Mouse (Mus musculus) cerebellum, adult 2 months (tissue): Measurements from ENCODE around the gene Slc23a2. TPM values are rescaled to one million over a fixed set of nuclear protein-coding genes. Genes with fewer than 3 reads are reported as not detected.
A peak's percentile ranks its signal among the peaks of the same experiment; 100 is the strongest.

Experiments used
- DNase-seq, 2 experiments: peaks; one replicate each; pipeline ENCODE4 v3.0.0; 2021
- H3K27ac ChIP-seq: fragments of 200-500 bp; 2 replicates; pipeline ENCODE4 v1.5.1; 2012; ENCODE audit warnings: low read length, control low read depth, inconsistent platforms; ENCODE audit not compliant: insufficient read depth
- H3K27me3 ChIP-seq: fragments of 200-500 bp; 2 replicates; pipeline ENCODE4 v1.6.1; 2012; ENCODE audit warnings: inconsistent platforms, mild to moderate bottlenecking, low read length, moderate library complexity; ENCODE audit not compliant: control insufficient read depth, insufficient read depth
- H3K4me1 ChIP-seq: fragments of 200-500 bp; 2 replicates; pipeline ENCODE4 v1.6.1; 2011; ENCODE audit warnings: low read length; ENCODE audit not compliant: control insufficient read depth, insufficient read depth
- H3K4me3 ChIP-seq: fragments of 200-500 bp; replicated peaks from 2 replicates; pipeline ENCODE3; 2011; ENCODE audit warnings: mild to moderate bottlenecking, low read depth, low read length, control low read depth; ENCODE audit not compliant: insufficient read depth
- CTCF ChIP-seq: fragments of 200-500 bp; IDR thresholded peaks from 2 replicates; pipeline ENCODE4 v1.5.1; 2011; ENCODE audit warnings: low read depth, mild to moderate bottlenecking, control low read depth, low read length, moderate library complexity, borderline replicate concordance; ENCODE audit not compliant: insufficient read depth
- POLR2A ChIP-seq: fragments of 200-500 bp; IDR thresholded peaks from 2 replicates; pipeline ENCODE4 v1.6.1; 2011; ENCODE audit warnings: low read length, control low read depth, borderline replicate concordance; ENCODE audit not compliant: insufficient read depth
- WGBS: fragments of 180-500 bp; shearing (Covaris S2); methylation state at CpG from one replicate; pipeline ENCODE4 v1.1.7; 2018; 5-methylcytosine and 5-hydroxymethylcytosine counted together
- polyA plus RNA-seq: library from polyadenylated mRNA; depleted of rRNA; stranded (reverse); fragments of >200 nt; gene quantifications from 2 replicates; pipeline ENCODE4 v1.2.3, GENCODE M21; 2012

Slc23a2 gene
- polyA plus RNA-seq, 1 experiment = 68.6 TPM

DNA sequence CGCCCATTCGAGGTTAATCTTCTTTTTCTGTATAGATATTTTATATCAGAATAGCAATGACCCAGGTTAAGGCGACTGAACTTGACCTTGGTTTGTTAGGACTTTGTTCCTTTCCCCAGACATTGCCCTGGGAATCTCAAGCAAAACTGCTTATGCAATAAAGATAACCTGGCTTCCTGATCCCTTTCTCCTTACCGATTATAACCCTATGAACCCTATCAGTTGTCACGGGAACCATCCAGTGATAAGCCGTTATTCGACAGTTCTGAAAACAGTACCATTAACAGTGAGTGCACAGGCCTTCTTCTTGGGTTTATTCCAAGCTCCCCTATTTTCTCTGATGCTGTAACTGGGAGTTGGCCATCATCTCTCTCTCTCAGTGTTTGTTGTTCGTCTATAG lies 27.0 kb upstream of the Slc23a2 start:
- Histone ChIP-seq H3K27ac (no peak overlapping the region), H3K4me3 (no peak overlapping the region), H3K4me1 (no peaks in the 10 kb centered on the region), H3K27me3 (no peaks in the 10 kb centered on the region)
- no peak for TF ChIP-seq POLR2A
- no peak for TF ChIP-seq CTCF
- no peak for DNase-seq
- WGBS = 85% methylated on average over 8 of the region's 8 CpGs

DNA sequence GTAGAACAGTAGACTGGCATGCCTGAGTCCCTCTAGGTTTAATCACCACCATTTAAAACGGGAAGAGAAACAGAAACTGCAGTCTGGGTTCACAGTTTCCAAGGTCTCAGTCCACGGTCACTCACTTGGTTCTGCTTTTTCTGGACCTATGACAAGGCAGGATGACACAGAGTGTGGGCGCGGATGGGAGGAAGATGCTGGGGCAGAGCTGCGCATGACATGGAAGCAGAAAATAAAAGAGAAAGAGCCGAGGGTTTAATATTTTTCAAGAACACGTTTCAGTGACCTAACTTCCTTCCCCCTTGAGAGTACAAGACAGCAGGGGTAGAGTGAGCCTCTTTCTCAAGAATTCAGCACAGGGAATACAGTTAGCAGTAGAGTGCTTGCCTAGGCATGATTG lies 24.2 kb upstream of the Slc23a2 start:
- WGBS = 86% methylated on average over 7 of the region's 7 CpGs
- no peaks in the 10 kb centered on the region for H3K4me1 ChIP-seq
- H3K27me3 ChIP-seq = no peaks in the 10 kb centered on the region
- H3K4me3 ChIP-seq = no peak overlapping the region
- no peak for DNase-seq
- TF ChIP-seq POLR2A = no peak
- TF ChIP-seq CTCF = no peak
- H3K27ac ChIP-seq = no peak overlapping the region

DNA sequence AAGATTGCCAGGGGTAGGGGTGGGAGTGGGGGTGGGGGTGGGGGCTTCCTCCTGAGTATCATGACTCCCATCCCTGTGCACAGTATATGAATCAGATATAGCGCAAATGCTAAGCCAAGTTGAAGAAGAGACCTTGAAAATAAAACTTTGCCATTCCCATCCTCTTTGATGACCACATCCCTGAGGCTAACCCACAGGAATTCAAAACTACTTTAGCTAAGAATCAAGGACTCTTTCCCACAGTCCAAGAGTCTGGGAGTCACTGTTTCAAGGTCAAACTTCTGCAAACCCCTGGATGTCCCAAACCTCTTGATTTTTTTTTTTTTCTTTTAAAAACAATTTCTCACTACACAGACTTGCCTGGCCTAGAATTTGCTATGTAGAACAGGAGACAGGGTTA lies 18.7 kb upstream of the Slc23a2 start:
- H3K4me3 ChIP-seq = no peak overlapping the region
- TF ChIP-seq CTCF (no peak), POLR2A (no peak)
- no peak overlapping the region for H3K27ac ChIP-seq
- H3K27me3 ChIP-seq = no peaks in the 10 kb centered on the region
- 97% methylated on average over 1 of the region's 1 CpGs for WGBS
- H3K4me1 ChIP-seq = no peaks in the 10 kb centered on the region
- DNase-seq = no peak

DNA sequence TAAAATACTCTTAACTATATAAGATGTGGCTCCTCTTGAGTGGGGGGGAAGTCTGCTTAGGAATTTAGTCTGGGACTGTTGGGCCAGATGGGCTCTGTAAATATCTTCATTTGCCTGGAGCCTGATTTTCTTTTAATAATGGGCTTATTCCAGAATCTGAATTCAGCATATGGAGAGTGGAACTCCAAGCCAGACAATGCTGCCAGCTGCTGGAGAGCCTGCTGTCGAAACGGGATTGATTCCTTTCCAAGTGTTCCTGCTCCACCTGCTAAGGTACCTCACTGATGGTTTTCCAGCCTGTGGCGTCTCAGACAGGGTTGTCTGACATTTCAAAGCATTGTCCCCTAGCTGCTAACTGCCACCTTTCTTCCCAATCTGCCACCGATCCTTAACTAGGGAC lies 12.6 kb upstream of the Slc23a2 start:
- no peak overlapping the region for H3K4me3 ChIP-seq
- peak in 1 of 2 experiments; percentile 58 for DNase-seq
- WGBS = 12% methylated on average over 4 of the region's 4 CpGs

DNA sequence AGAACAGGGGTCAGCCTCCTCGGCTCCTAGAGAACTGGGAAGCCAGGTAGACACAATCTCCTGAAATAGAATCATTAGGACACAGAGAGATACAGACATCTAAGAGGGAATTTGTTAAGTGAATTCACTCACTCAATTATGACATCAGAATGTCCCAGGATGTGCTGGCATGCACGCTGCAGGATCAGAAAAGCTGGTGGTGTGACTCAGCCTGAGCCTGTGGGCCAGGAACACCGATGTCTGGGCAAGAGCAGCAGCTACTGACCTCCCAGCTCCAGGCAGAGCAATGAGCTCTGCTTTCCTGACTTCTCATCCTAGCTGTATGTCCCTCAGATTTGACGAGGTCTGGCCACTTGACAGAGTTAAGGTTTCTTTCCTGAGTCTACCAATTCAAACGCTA lies 7.8 kb upstream of the Slc23a2 start:
- 71% methylated on average over 5 of the region's 5 CpGs for WGBS
- TF ChIP-seq POLR2A (no peak), CTCF (no peak)

More for the DNA sequence above, 12.6 kb upstream of the Slc23a2 start:
- 0 out of 2 replicates have a peak, but pooled peaks cover 2% of the 10 kb centered on the region for H3K4me1 ChIP-seq
- no peak overlapping the region for H3K27ac ChIP-seq
- H3K27me3 ChIP-seq = no peaks in the 10 kb centered on the region
- TF ChIP-seq POLR2A = no peak
- TF ChIP-seq CTCF = no peak

DNA sequence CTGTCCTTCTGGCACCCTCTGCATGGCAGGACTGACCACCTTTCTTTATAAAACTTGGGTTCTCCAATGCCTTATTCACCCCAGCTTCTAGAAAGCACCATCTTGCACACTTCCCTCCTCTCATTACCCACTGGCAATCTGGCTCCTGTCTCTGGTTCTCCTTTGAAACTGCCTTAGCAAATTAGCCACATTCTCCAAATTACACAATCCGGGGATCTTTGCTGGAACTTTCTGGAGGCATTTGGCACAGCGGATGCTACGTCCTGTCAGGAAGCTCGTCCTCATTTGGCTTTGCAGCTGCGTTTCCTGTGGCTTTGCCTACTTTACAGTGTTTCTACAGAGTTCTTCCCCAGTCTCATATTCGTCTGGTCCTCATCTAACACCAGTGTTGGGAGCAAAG lies 6.7 kb upstream of the Slc23a2 start:
- TF ChIP-seq CTCF (no peak), POLR2A (no peak)
- WGBS = 59% methylated on average over 6 of the region's 6 CpGs
- Histone ChIP-seq H3K4me1 (no peaks in the 10 kb centered on the region), H3K27me3 (no peaks in the 10 kb centered on the region), H3K27ac (no peak overlapping the region), H3K4me3 (no peak overlapping the region)
- DNase-seq = no peak

More for the DNA sequence above, 7.8 kb upstream of the Slc23a2 start:
- no peak overlapping the region for H3K27ac ChIP-seq
- 0 out of 2 replicates have a peak, but pooled peaks cover 2% of the 10 kb centered on the region for H3K4me1 ChIP-seq
- H3K27me3 ChIP-seq = no peaks in the 10 kb centered on the region
- no peak for DNase-seq
- no peak overlapping the region for H3K4me3 ChIP-seq

DNA sequence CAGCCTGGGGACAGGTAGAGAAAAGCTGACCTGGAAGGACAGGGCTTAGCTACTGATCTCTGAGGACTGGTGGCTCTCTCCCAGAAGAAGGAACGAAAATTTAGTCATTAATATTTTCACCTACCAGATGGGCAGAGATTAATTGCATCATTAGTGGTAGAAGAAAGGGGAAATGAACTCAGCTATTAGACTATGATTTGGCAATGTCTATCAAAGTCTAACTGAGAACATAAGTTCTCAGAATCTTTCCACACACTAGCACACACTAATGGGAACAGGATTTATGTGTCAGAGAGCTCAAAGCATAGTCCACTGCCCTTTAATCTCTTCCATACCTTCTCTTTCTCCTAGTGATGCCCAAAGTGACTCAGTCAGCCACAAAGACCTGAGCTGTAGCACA lies 6.0 kb upstream of the Slc23a2 start:
- TF ChIP-seq POLR2A = no peak
- TF ChIP-seq CTCF = no peak
- H3K27me3 ChIP-seq = no peaks in the 10 kb centered on the region
- no peak overlapping the region for H3K27ac ChIP-seq
- 45% methylated on average over 1 of the region's 1 CpGs for WGBS
- H3K4me1 ChIP-seq = no peaks in the 10 kb centered on the region
- DNase-seq = no peak
- H3K4me3 ChIP-seq = no peak overlapping the region

DNA sequence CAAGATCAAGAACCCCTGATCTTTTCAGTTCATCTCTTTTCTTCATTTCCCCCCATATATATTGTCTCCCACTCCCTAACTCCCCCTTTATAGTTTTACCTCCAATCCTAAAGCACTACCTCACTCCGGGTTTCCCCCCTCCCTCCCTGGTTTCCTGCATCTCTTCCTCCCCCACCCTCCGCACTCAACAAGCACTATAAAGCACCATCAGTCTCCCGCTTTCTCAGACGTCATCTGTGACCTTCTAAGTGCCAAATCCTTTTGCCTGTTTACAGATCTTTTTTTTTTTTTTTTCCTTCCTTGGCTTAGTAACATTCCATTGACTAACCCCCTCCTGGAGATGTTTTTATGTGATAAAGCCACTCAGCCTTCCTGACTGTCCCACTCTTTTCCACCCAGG lies 1.6 kb upstream of the Slc23a2 start:
- Histone ChIP-seq H3K4me1 (no peaks in the 10 kb centered on the region), H3K27me3 (no peaks in the 10 kb centered on the region), H3K4me3 (no peak overlapping the region), H3K27ac (no peak overlapping the region)
- DNase-seq = no peak
- 65% methylated on average over 4 of the region's 4 CpGs for WGBS
- TF ChIP-seq POLR2A (no peak), CTCF (no peak)

DNA sequence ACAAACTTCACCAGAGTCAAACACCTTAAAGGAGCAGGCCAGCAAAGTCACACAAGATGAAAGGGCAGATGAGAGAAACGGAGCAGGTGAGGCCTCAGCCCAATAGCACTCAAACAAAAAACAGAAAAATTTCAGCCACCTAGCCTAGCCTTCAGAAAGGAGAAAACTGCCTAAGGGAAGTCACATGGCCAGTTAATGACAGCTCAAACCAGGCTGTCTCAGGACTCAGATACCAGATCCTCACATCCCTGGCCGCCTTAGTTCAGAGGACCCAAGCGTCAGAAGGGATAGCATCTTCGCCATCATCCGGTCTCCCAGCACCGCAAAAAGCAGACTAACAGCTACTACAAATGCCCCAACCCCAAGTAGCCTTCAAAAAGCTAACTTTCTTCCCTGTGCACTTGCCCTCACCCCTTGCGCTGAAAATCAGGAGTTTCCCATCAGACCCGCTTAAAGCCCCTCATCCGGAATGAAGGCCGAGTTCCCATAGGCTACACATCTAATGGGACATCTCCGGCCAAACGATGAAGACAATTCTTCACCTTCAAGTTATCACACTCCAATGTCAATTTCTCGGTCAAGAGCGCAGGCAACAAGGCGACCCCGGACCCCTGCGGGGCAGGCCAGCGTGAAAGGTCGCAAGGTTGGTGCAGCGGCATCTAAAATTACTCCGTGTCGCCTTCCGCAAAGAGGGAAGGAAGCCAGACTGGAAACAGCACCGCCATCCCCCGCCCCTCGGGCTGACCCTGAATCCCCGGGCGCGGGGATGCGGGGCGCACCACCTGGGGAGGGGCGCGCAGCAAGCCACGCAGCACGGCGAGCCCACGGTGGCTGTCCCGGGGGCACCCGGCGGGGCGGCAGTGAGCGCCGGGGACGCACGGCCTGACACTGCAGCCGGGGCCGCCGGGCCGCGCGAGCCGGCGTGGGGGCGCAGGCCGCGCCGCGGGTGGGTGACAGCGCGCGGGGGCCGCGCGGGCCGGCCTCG lies 673 bp downstream of the Slc23a2 start:
- Histone ChIP-seq H3K27ac (peak overlapping the region; percentile 58), H3K4me3 (peak overlapping the region; percentile 99), H3K27me3 (no peaks in the 10 kb centered on the region), H3K4me1 (no peaks in the 10 kb centered on the region)
- peak; percentile 51 to 63 for DNase-seq
- WGBS = 5% methylated on average over 66 of the region's 66 CpGs
- TF ChIP-seq POLR2A (peak; percentile 44; the same call in 1 of the 2 replicates), CTCF (no peak)
